In the genomic region with DNA sequence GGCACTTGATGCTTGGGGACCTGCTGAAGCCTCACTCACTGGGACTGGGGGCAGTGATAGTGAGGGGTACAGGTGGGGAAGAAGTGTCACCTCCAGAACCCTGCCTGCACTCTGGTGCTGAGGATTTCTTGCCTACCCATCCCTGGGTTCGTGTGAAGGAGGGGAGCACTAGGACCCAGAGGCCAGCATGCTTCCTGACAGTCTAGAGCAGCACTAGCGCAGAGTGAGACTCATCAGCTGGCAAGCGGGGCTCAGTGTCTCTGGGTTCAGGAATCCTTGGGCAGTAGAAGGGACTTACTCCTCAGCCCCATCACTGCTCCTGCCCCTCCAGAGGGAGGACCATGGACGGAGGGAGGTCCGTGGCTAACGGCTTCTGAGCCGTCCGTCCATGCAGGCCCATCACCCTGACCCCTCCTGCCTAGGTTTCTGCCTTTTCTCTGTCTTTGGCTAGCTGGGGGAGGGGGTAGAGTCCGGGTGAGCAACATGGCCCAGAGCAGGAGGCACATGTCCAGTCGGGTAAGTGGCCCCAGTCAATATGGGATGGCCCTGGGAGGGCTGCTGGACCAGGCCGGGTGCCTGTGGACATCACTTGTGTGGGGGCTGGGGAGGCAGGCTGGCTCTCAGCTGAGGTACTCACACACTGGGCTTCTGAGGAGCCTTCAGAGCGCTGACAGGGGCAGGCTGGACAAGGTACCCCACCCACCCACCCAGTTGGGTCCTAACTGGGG, we compare ENCODE assay signal across 8 mouse cellular contexts. TPM values are rescaled to one million over a fixed set of nuclear protein-coding genes. Genes with fewer than 3 reads are reported as not detected.
A peak's percentile ranks its signal among the peaks of the same experiment; 100 is the strongest.
DNase-seq lines count a peak whose midpoint lies in the region; ATAC-seq and TF ChIP-seq lines count a peak whose summit lies in the region.

No protein-coding gene starts in this region.

- 18% methylated on average over 12 of the region's 12 CpGs for WGBS in heart, embryonic 10.5 days
- 3% methylated on average over 12 of the region's 12 CpGs for WGBS in cerebellum, adult 2 months
- WGBS in midbrain, embryonic 15.5 days, result 10% methylated on average over 12 of the region's 12 CpGs

- peaks cover 19% of the 10 kb centered on the region for H3K4me1 ChIP-seq in heart, embryonic 10.5 days
- peaks cover 32% of the 10 kb centered on the region for H3K4me1 ChIP-seq in cerebellum, adult 2 months (ENCODE audit: control insufficient read depth, insufficient read depth, low read length)
- H3K4me1 ChIP-seq in midbrain, embryonic 15.5 days, result peaks cover 25% of the 10 kb centered on the region

- peak overlapping the region; percentile 47; the same call in 1 of the 2 replicates for H3K27ac ChIP-seq in heart, embryonic 10.5 days
- H3K27ac ChIP-seq in cerebellum, adult 2 months (ENCODE audit: insufficient read depth, low read length), result peak overlapping the region; percentile 60
- peak overlapping the region; percentile 73 for H3K27ac ChIP-seq in midbrain, embryonic 15.5 days

- H3K27me3 ChIP-seq in heart, embryonic 10.5 days (ENCODE audit: insufficient read depth, poor library complexity, severe bottlenecking), result no peaks in the 10 kb centered on the region
- no peaks in the 10 kb centered on the region for H3K27me3 ChIP-seq in cerebellum, adult 2 months (ENCODE audit: control insufficient read depth, insufficient read depth, low read length)
- no peaks in the 10 kb centered on the region for H3K27me3 ChIP-seq in midbrain, embryonic 15.5 days (replicated peaks)

- TF ChIP-seq POLR2A in cerebellum, adult 2 months (IDR thresholded peaks at IDR 0.05; ENCODE audit: borderline replicate concordance, insufficient read depth, low read length), result peak; percentile 65; the same call in 1 of the 2 replicates

- H3K4me3 ChIP-seq in heart, embryonic 10.5 days, result peak overlapping the region; percentile 51
- peak overlapping the region; percentile 98 for H3K4me3 ChIP-seq in cerebellum, adult 2 months (replicated peaks; ENCODE audit: insufficient read depth, low read depth, low read length)
- H3K4me3 ChIP-seq in midbrain, embryonic 15.5 days, result peak overlapping the region; percentile 48

- peak overlapping the region; percentile 56 for H3K9ac ChIP-seq in midbrain, embryonic 15.5 days

- H3K4me2 ChIP-seq in midbrain, embryonic 15.5 days, result peak overlapping the region; percentile 61

- H3K36me3 ChIP-seq in heart, embryonic 10.5 days, result peaks cover 32% of the 10 kb centered on the region
- H3K36me3 ChIP-seq in midbrain, embryonic 15.5 days (replicated peaks), result peaks cover 12% of the 10 kb centered on the region; the same call in 1 of the 2 replicates

- TF ChIP-seq CTCF in cerebellum, adult 2 months (IDR thresholded peaks at IDR 0.05; ENCODE audit: borderline replicate concordance, insufficient read depth, low read depth, low read length), result no peak

- no peaks in the 10 kb centered on the region for H3K9me3 ChIP-seq in heart, embryonic 10.5 days
- no peaks in the 10 kb centered on the region for H3K9me3 ChIP-seq in midbrain, embryonic 15.5 days

- DNase-seq in heart, embryonic 10.5 days (ENCODE audit: low spot score), result no peak
- DNase-seq in heart, adult 9 months (ENCODE audit: low spot score in 2 of 2), result no peak
- DNase-seq in cerebellum, adult 2 months, result peak; percentile 83 to 84
- DNase-seq in frontal cortex, adult 2 months (ENCODE audit: extremely low spot score in 1 of 2, low spot score in 1 of 2), result peak; percentile 59 to 85
- peak; percentile 57 to 66 for DNase-seq in layer of hippocampus, postnatal 10 days (ENCODE audit: low spot score in 2 of 2)
- no peak for DNase-seq in ovary, adult 18-20 months (ENCODE audit: low spot score)

- ATAC-seq in midbrain, embryonic 15.5 days (replicated peaks), result peak; percentile 87
- ATAC-seq in CD4-positive, CD25-positive, alpha-beta regulatory T cell, adult 4 months, result no peak

RNA-seq across cellular contexts. Expression of gene Dctn1, which starts 13.8 kb away (rescaled TPM):
- 83.2 and 93.0 TPM in 2 replicates for polyA plus RNA-seq in heart, embryonic 10.5 days (2016; fragmentation: Nextera tagmentation; extraction: Ambion mirVana)
- 394 and 406 TPM in 2 replicates for polyA plus RNA-seq in cerebellum, adult 2 months (2012; rRNA removed)
- polyA plus RNA-seq in frontal cortex, adult 2 months (2012; rRNA removed), result 344 and 369 TPM in 2 replicates
- 100 to 1,000 TPM; 360 to 362 TPM for total RNA-seq in layer of hippocampus, postnatal 10 days (2021)
- 162 TPM in 2 replicates for polyA plus RNA-seq in midbrain, embryonic 15.5 days (2015; fragmentation: Nextera tagmentation; extraction: Ambion mirVana)
- 10 to 100 TPM; 14.7 to 18.2 TPM for polyA plus RNA-seq in CD4-positive, CD25-positive, alpha-beta regulatory T cell, adult 4 months (2017; shearing (Covaris generic))

RNA-seq across cellular contexts. Expression of gene 1700003E16Rik, which starts 23.4 kb away (rescaled TPM):
- polyA plus RNA-seq in heart, embryonic 10.5 days (2016; fragmentation: Nextera tagmentation; extraction: Ambion mirVana), result 0.23 and 0.50 TPM in 2 replicates
- 6.6 and 8.1 TPM in 2 replicates for polyA plus RNA-seq in cerebellum, adult 2 months (2012; rRNA removed)
- polyA plus RNA-seq in frontal cortex, adult 2 months (2012; rRNA removed), result 28.6 TPM in 2 replicates
- 10 to 100 TPM; 20.6 to 22.1 TPM for total RNA-seq in layer of hippocampus, postnatal 10 days (2021)
- 9.5 and 12.0 TPM in 2 replicates for polyA plus RNA-seq in midbrain, embryonic 15.5 days (2015; fragmentation: Nextera tagmentation; extraction: Ambion mirVana)
- polyA plus RNA-seq in CD4-positive, CD25-positive, alpha-beta regulatory T cell, adult 4 months (2017; shearing (Covaris generic)), result not detected

RNA-seq across cellular contexts. Expression of gene Wdr54, which starts 23.4 kb away (rescaled TPM):
- 6.9 and 7.3 TPM in 2 replicates for polyA plus RNA-seq in heart, embryonic 10.5 days (2016; fragmentation: Nextera tagmentation; extraction: Ambion mirVana)
- polyA plus RNA-seq in cerebellum, adult 2 months (2012; rRNA removed), result 22.7 and 29.1 TPM in 2 replicates
- polyA plus RNA-seq in frontal cortex, adult 2 months (2012; rRNA removed), result 26.6 and 27.7 TPM in 2 replicates
- 10 to 100 TPM; 21.5 to 28.1 TPM for total RNA-seq in layer of hippocampus, postnatal 10 days (2021)
- 20.8 and 21.6 TPM in 2 replicates for polyA plus RNA-seq in midbrain, embryonic 15.5 days (2015; fragmentation: Nextera tagmentation; extraction: Ambion mirVana)
- 1 to 10 TPM in 1 of 2 experiments, not detected in 1; 2.1 TPM for polyA plus RNA-seq in CD4-positive, CD25-positive, alpha-beta regulatory T cell, adult 4 months (2017; shearing (Covaris generic))

RNA-seq across cellular contexts. Expression of gene Slc4a5, which starts 40.1 kb away (rescaled TPM):
- polyA plus RNA-seq in heart, embryonic 10.5 days (2016; fragmentation: Nextera tagmentation; extraction: Ambion mirVana), result 0.57 and 0.68 TPM in 2 replicates
- polyA plus RNA-seq in cerebellum, adult 2 months (2012; rRNA removed), result 2.8 and 5.8 TPM in 2 replicates
- polyA plus RNA-seq in frontal cortex, adult 2 months (2012; rRNA removed), result 0.04 and 0.21 TPM in 2 replicates
- total RNA-seq in layer of hippocampus, postnatal 10 days (2021), result 1 to 10 TPM in 1 of 2 experiments, under 1 TPM in 1; 0.31 to 2.9 TPM
- polyA plus RNA-seq in midbrain, embryonic 15.5 days (2015; fragmentation: Nextera tagmentation; extraction: Ambion mirVana), result 0.37 and 0.41 TPM in 2 replicates
- 1 to 10 TPM in 1 of 2 experiments, under 1 TPM in 1; 0.75 to 1.1 TPM for polyA plus RNA-seq in CD4-positive, CD25-positive, alpha-beta regulatory T cell, adult 4 months (2017; shearing (Covaris generic))

RNA-seq across cellular contexts. Expression of gene Rtkn, which starts 44.3 kb away (rescaled TPM):
- polyA plus RNA-seq in heart, embryonic 10.5 days (2016; fragmentation: Nextera tagmentation; extraction: Ambion mirVana), result 18.4 and 24.4 TPM in 2 replicates
- 88.8 and 97.2 TPM in 2 replicates for polyA plus RNA-seq in cerebellum, adult 2 months (2012; rRNA removed)
- polyA plus RNA-seq in frontal cortex, adult 2 months (2012; rRNA removed), result 101 and 119 TPM in 2 replicates
- 10 to 100 TPM; 36.2 to 36.5 TPM for total RNA-seq in layer of hippocampus, postnatal 10 days (2021)
- polyA plus RNA-seq in midbrain, embryonic 15.5 days (2015; fragmentation: Nextera tagmentation; extraction: Ambion mirVana), result 10.9 and 15.3 TPM in 2 replicates
- polyA plus RNA-seq in CD4-positive, CD25-positive, alpha-beta regulatory T cell, adult 4 months (2017; shearing (Covaris generic)), result under 1 TPM in 1 of 2 experiments, not detected in 1; 0.49 TPM

Comparison
In these comparisons a context has a peak if more than half of its experiments do, and no peak if none do; other contexts are left out.
1. DNase-seq: peak in cerebellum, adult 2 months (2 of 2), frontal cortex, adult 2 months (2 of 2) and layer of hippocampus, postnatal 10 days (2 of 2); none in heart, embryonic 10.5 days (single experiment), heart, adult 9 months (0 of 2) and ovary, adult 18-20 months (single experiment).
2. H3K4me3 ChIP-seq: peak in every context shown above with its lines; median percentile 98 in cerebellum, adult 2 months; 51 in heart, embryonic 10.5 days; 48 in midbrain, embryonic 15.5 days.
3. Peak in every context shown above with its lines, with median percentiles within 50 percentile points of each other: H3K27ac ChIP-seq.